Mouse (Mus musculus) liver, embryonic 14.5 days (tissue): ENCODE measurements around the gene Cypt3. TPM values are rescaled to one million over a fixed set of nuclear protein-coding genes. Genes with fewer than 3 reads are reported as not detected.

Experiments
- ATAC-seq: fragments of 200-750 bp; cut with Nextera tagmentation; 2 replicates; pipeline ENCODE4 v1.8.0; 2017; ENCODE audit warnings: moderate number of reproducible peaks, mild to moderate bottlenecking, moderate library complexity; ENCODE audit not compliant: insufficient read depth
- DNase-seq, 3 experiments: peaks; one replicate each; pipeline ENCODE4 v3.0.0-alpha.2; 2012 to 2013; ENCODE audit warnings: low read depth in 3 of 3, low spot score in 3 of 3
- H3K27ac ChIP-seq: fragments of 300-500 bp; sonication (generic); 2 replicates; pipeline ENCODE4 v1.5.1; 2014; ENCODE audit warnings: moderate library complexity, mild to moderate bottlenecking, control low read depth, inconsistent platforms
- H3K27me3 ChIP-seq: fragments of 300-500 bp; sonication (generic); 2 replicates; pipeline ENCODE4 v1.6.1; 2014; ENCODE audit warnings: mild to moderate bottlenecking, low read length, moderate library complexity; ENCODE audit not compliant: control insufficient read depth, insufficient read depth
- H3K36me3 ChIP-seq: fragments of 300-500 bp; sonication (generic); replicated peaks from 2 replicates; pipeline ENCODE4 v1.6.1; 2014; ENCODE audit warnings: low read depth; ENCODE audit not compliant: control insufficient read depth, insufficient read depth
- H3K4me1 ChIP-seq, 2 experiments: fragments of 200-500 bp in 1 of 2; fragments of 300-500 bp in 1 of 2; sonication (generic) in 1 of 2; replicated peaks; 2 replicates each; pipeline ENCODE4 v1.6.1; 2012 to 2014; ENCODE audit warnings: antibody characterized with exemption in 1 of 2, inconsistent platforms in 1 of 2, low read length in 1 of 2; ENCODE audit not compliant: control insufficient read depth in 2 of 2, insufficient read depth in 2 of 2
- H3K4me2 ChIP-seq: fragments of 300-500 bp; sonication (generic); 2 replicates; pipeline ENCODE4 v1.6.1; 2014; ENCODE audit warnings: low read depth, mild to moderate bottlenecking, control low read depth, moderate library complexity
- H3K4me3 ChIP-seq, 2 experiments: fragments of 200-500 bp in 1 of 2; fragments of 300-500 bp in 1 of 2; sonication (generic) in 1 of 2; 2 replicates each; pipeline ENCODE4 v1.5.1; 2012 to 2014; ENCODE audit warnings: low read depth in 2 of 2, low read length in 2 of 2, mild to moderate bottlenecking in 2 of 2, control low read depth in 1 of 2, inconsistent platforms in 1 of 2, moderate library complexity in 1 of 2; ENCODE audit not compliant: insufficient read depth in 1 of 2
- H3K9ac ChIP-seq: fragments of 300-500 bp; sonication (generic); replicated peaks from 2 replicates; pipeline ENCODE4 v1.6.1; 2014; ENCODE audit warnings: mild to moderate bottlenecking, control low read depth, moderate library complexity
- H3K9me3 ChIP-seq: fragments of 300-500 bp; sonication (generic); 2 replicates; pipeline ENCODE4 v1.6.1; 2016; ENCODE audit warnings: low read length, mixed read lengths; ENCODE audit not compliant: control insufficient read depth
- CTCF ChIP-seq: IDR thresholded peaks from 2 replicates; pipeline ENCODE4 v1.5.1; 2016; ENCODE audit warnings: antibody characterized with exemption, low read depth, control low read depth
- EP300 ChIP-seq: IDR thresholded peaks from 2 replicates; pipeline ENCODE4 v1.6.1; 2016; ENCODE audit warnings: antibody characterized with exemption, low read depth
- WGBS: fragments of 180-500 bp; shearing (Covaris S2); extraction: QIAGEN DNeasy Blood & Tissue Kit; methylation state at CpG from one replicate; pipeline ENCODE4 v1.1.7; 2014; ENCODE audit not compliant: insufficient replicate concordance; 5-methylcytosine and 5-hydroxymethylcytosine counted together
- polyA plus RNA-seq, 2 experiments: library from polyadenylated mRNA; depleted of rRNA in 1 of 2; stranded (reverse) in 1 of 2; unstranded in 1 of 2; fragments of >200 nt; fragmentation: Nextera tagmentation in 1 of 2; extraction: Ambion mirVana in 1 of 2; gene quantifications; 2 replicates each; pipeline versions ENCODE4 v1.2.1 to v1.2.3; 2012 to 2014

The Cypt3 gene
- polyA plus RNA-seq (2012; rRNA removed) = not detected in 2 replicates
- not detected in 2 replicates for polyA plus RNA-seq (2014; fragmentation: Nextera tagmentation; extraction: Ambion mirVana)

DNA sequence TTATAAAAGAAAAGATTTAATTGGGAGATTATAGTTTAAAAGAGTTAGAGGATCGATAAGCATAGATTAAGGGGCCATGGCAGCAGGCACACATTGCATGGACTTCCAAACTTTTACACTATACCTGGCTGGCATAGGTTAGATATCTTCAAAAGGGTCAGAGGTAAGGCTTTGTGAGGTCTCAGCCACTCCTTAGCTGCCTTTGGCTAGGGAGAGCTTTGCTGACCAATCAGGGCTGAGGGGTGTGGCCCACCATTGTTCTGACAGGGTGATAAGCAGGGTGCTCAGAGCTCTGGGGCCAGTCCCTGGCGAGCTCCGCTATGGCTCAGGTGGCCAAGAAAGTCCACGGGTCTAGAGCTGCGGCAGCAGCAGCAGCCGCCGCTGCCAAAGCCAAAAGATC, at the start of gene Cypt3:
Gene Cypt3, plus strand, starts transcription at position 301 of the 400 bp plus-strand sequence.
- H3K4me3 ChIP-seq = no peak within 1 kb of the TSS
- H3K9me3 ChIP-seq = no peaks in the 10 kb centered on the region
- ATAC-seq = no peak
- H3K4me2 ChIP-seq = no peak within 1 kb of the TSS
- DNase-seq = no peak
- H3K27me3 ChIP-seq = no peaks in the 10 kb centered on the region
- TF ChIP-seq CTCF = no peak
- TF ChIP-seq EP300 = no peak
- no peak within 1 kb of the TSS for H3K9ac ChIP-seq
- H3K4me1 ChIP-seq = no peaks in the 10 kb centered on the region
- H3K36me3 ChIP-seq = no peaks in the 10 kb centered on the region
- 49% methylated on average over 7 of the region's 7 CpGs for WGBS
- no peak within 1 kb of the TSS for H3K27ac ChIP-seq

GRCm38 (mm10) chrX:153515491-153515890, 42.9 kb upstream of the Cypt3 start:
- ATAC-seq = no peak
- H3K4me1 ChIP-seq = no peaks in the 10 kb centered on the region
- H3K4me3 ChIP-seq = no peak overlapping the region
- no peak overlapping the region for H3K4me2 ChIP-seq
- H3K36me3 ChIP-seq = no peaks in the 10 kb centered on the region
- H3K9me3 ChIP-seq = no peaks in the 10 kb centered on the region
- H3K27me3 ChIP-seq = no peaks in the 10 kb centered on the region
- DNase-seq = no peak
- no peak for TF ChIP-seq CTCF
- TF ChIP-seq EP300 = no peak
- 63% methylated on average over 5 of the region's 5 CpGs for WGBS
- no peak overlapping the region for H3K9ac ChIP-seq
- H3K27ac ChIP-seq = no peak overlapping the region

GRCm38 (mm10) chrX:153528399-153528798, 30.0 kb upstream of the Cypt3 start:
- no peaks in the 10 kb centered on the region for H3K9me3 ChIP-seq
- no peak overlapping the region for H3K27ac ChIP-seq
- H3K36me3 ChIP-seq = no peaks in the 10 kb centered on the region
- DNase-seq = no peak
- no peak overlapping the region for H3K9ac ChIP-seq
- no peaks in the 10 kb centered on the region for H3K4me1 ChIP-seq
- no peaks in the 10 kb centered on the region for H3K27me3 ChIP-seq
- no peak overlapping the region for H3K4me3 ChIP-seq
- no peak for ATAC-seq
- TF ChIP-seq CTCF (no peak; the same call in 1 of the 2 replicates), EP300 (no peak)
- WGBS = 16% methylated on average over 2 of the region's 2 CpGs
- no peak overlapping the region for H3K4me2 ChIP-seq

DNA sequence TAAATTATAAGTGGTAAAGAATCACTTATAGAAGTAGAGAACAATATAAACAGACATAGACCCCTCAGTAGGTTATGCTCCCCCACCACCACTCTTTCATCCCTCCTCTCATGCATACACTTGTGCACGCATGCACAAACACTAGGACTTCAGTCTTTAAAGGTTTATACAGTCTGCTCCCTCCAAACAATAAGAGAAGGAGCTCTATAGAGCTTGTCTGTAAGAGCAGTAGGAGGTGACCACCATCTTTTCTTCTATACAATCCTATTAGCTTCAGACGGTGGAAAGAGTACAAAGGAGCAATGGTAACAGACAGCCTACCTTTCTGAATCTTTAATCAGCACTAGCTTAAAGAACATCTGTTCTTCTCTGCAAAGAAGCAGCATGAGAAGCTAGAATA, 1.8 kb upstream of the Cypt3 start:
- H3K36me3 ChIP-seq = no peaks in the 10 kb centered on the region
- TF ChIP-seq CTCF = no peak
- H3K9ac ChIP-seq = no peak overlapping the region
- no peaks in the 10 kb centered on the region for H3K9me3 ChIP-seq
- DNase-seq (no peak), ATAC-seq (no peak)
- no peaks in the 10 kb centered on the region for H3K4me1 ChIP-seq
- 65% methylated on average over 2 of the region's 2 CpGs for WGBS
- no peak overlapping the region for H3K4me3 ChIP-seq
- H3K27me3 ChIP-seq = no peaks in the 10 kb centered on the region
- H3K4me2 ChIP-seq = no peak overlapping the region
- H3K27ac ChIP-seq = no peak overlapping the region

DNA sequence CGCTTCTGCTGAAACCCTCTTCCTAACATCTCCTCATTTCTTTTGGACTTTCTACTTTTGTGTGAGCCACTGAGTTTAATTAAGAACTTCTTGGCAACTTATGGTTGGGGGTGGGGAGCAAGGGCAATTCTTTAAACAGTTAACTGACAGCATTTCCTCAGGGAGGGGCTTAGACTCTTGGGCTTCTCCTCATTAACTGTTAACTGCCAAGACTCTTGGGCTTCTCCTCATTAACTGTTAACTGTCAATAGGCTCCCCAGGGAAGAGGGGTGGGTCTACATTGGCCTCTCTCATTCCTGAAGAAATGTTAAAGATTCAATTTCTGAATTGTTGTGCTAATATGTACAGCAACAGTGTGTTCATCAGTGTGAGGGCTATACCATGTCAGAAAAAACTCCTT, 6.3 kb downstream of the Cypt3 start:
- no peaks in the 10 kb centered on the region for H3K36me3 ChIP-seq
- no peak overlapping the region for H3K4me3 ChIP-seq
- H3K27me3 ChIP-seq = no peaks in the 10 kb centered on the region
- TF ChIP-seq EP300 = no peak
- TF ChIP-seq CTCF = no peak
- DNase-seq (no peak), ATAC-seq (no peak)
- H3K9me3 ChIP-seq = no peaks in the 10 kb centered on the region
- H3K27ac ChIP-seq = no peak overlapping the region
- H3K4me1 ChIP-seq = no peaks in the 10 kb centered on the region
- WGBS = 45% methylated on average over 1 of the region's 1 CpGs
- no peak overlapping the region for H3K4me2 ChIP-seq
- no peak overlapping the region for H3K9ac ChIP-seq
